Mouse (Mus musculus) forebrain, embryonic 12.5 days (tissue): Measurements from ENCODE around the gene Ulbp1. TPM values are rescaled to one million over a fixed set of nuclear protein-coding genes. Genes with fewer than 3 reads are reported as not detected.
"Not testable (repeated sequence)": the region's sequence is repeated elsewhere in the genome, so short reads cannot be mapped to it uniquely, and the experiment has no call there.

Experiments
- ATAC-seq: fragments of 200-750 bp; cut with Nextera tagmentation; 2 replicates; pipeline ENCODE4 v1.8.0; 2017; ENCODE audit warnings: moderate TSS enrichment; ENCODE audit not compliant: low FRiP score
- H3K27ac ChIP-seq: fragments of 300-500 bp; sonication (generic); 2 replicates; pipeline ENCODE4 v1.5.1; 2016; ENCODE audit warnings: mild to moderate bottlenecking
- H3K27me3 ChIP-seq: fragments of 300-500 bp; sonication (generic); 2 replicates; pipeline ENCODE4 v1.6.1; 2016; ENCODE audit warnings: mild to moderate bottlenecking
- H3K36me3 ChIP-seq: fragments of 300-500 bp; sonication (generic); replicated peaks from 2 replicates; pipeline ENCODE4 v1.6.1; 2016; ENCODE audit warnings: mild to moderate bottlenecking
- H3K4me1 ChIP-seq: fragments of 300-500 bp; sonication (generic); 2 replicates; pipeline ENCODE4 v1.6.1; 2016
- H3K4me2 ChIP-seq: fragments of 300-500 bp; sonication (generic); 2 replicates; pipeline ENCODE4 v1.6.1; 2016; ENCODE audit warnings: mild to moderate bottlenecking, moderate library complexity
- H3K4me3 ChIP-seq: fragments of 300-500 bp; sonication (generic); replicated peaks from 2 replicates; pipeline ENCODE4 v1.5.1; 2016; ENCODE audit warnings: mild to moderate bottlenecking
- H3K9ac ChIP-seq: fragments of 300-500 bp; sonication (generic); 2 replicates; pipeline ENCODE4 v1.6.1; 2016; ENCODE audit warnings: mild to moderate bottlenecking
- H3K9me3 ChIP-seq: fragments of 300-500 bp; sonication (generic); 2 replicates; pipeline ENCODE4 v1.6.1; 2016
- WGBS: fragments of 180-500 bp; shearing (Covaris S2); methylation state at CpG from one replicate; pipeline ENCODE4 v1.1.7; 2016; 5-methylcytosine and 5-hydroxymethylcytosine counted together
- polyA plus RNA-seq: library from polyadenylated mRNA; unstranded; fragments of >200 nt; fragmentation: Nextera tagmentation; extraction: Ambion mirVana; gene quantifications from 2 replicates; pipeline ENCODE4 v1.2.1, GENCODE M21; 2016

Gene Ulbp1
- polyA plus RNA-seq: 0.82 and 1.1 TPM in 2 replicates

GRCm38 (mm10) chr10:7473197-7473889 lies at the start of gene Ulbp1:
Gene Ulbp1 (minus strand): TSS chr10:7473638.
- H3K27ac ChIP-seq: no peak within 1 kb of the TSS
- WGBS: 77% methylated on average over 13 of the region's 13 CpGs
- no peak within 1 kb of the TSS for H3K4me2 ChIP-seq
- no peak for ATAC-seq
- H3K27me3 ChIP-seq: no peaks in the 10 kb centered on the region
- H3K4me3 ChIP-seq: no peak within 1 kb of the TSS
- no peaks in the 10 kb centered on the region for H3K36me3 ChIP-seq
- no peaks in the 10 kb centered on the region for H3K9me3 ChIP-seq
- peaks cover 4% of the 10 kb centered on the region; the same call in 1 of the 2 replicates for H3K4me1 ChIP-seq
- no peak within 1 kb of the TSS for H3K9ac ChIP-seq

DNA sequence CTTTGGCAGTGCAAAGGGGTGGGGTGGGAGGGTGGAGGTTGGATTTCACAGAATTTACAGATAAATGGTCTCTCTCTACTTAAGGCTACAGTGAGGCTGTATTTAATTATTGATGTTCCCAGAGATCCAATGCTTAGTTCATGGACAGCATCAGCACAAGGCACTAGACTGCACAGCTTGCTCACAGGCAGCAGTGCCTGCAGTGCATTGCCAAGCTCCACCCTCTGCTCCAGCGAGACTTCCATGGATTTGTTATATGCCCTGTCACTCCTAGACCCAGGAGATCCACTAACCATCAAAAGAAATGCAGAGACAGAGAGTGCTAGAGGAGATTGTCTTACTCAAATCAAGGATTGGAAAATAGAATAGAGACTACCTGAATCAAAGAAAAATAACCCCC lies 24.7 kb upstream of the Ulbp1 start:
- not testable (repeated sequence) for H3K9me3 ChIP-seq, H3K27me3 ChIP-seq, H3K4me3 ChIP-seq, H3K4me2 ChIP-seq, H3K4me1 ChIP-seq, ATAC-seq, H3K36me3 ChIP-seq, H3K9ac ChIP-seq, H3K27ac ChIP-seq
- WGBS: 35% methylated on average over 1 of the region's 1 CpGs

DNA sequence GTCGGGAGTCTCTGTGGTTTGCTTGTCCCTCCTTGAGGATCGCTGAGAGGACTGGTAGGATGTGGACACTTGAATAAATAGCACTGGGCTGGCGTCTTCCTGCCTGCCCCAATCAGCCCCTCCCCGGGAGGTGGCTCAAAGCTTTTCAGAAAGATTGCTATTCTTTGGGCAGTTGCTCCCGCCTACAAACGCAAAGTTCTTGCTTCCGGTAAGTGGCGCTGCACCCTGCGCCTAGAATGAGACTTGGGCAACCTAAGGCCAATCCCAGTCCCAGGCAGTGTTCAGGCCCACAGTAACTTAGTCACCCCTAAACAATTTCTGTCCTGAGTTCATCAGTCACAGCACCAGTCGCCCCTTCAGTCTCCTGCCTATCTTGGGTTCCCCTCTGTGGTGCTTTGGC lies 18.9 kb upstream of the Ulbp1 start:
- H3K9me3 ChIP-seq, H3K36me3 ChIP-seq, H3K27ac ChIP-seq, H3K4me1 ChIP-seq, H3K9ac ChIP-seq, H3K4me3 ChIP-seq, ATAC-seq: not testable (repeated sequence)
- H3K4me2 ChIP-seq: peak overlapping the region; percentile 33
- peaks cover 12% of the 10 kb centered on the region for H3K27me3 ChIP-seq
- 7% methylated on average over 10 of the region's 10 CpGs for WGBS

GRCm38 (mm10) chr10:7483650-7484049 lies 10.2 kb upstream of the Ulbp1 start:
- Histone ChIP-seq H3K4me3 (no peak overlapping the region), H3K27me3 (no peaks in the 10 kb centered on the region), H3K4me1 (no peaks in the 10 kb centered on the region), H3K9ac (no peak overlapping the region), H3K36me3 (no peaks in the 10 kb centered on the region), H3K27ac (no peak overlapping the region), H3K9me3 (no peaks in the 10 kb centered on the region), H3K4me2 (no peak overlapping the region)
- ATAC-seq: no peak
- WGBS: 70% methylated on average over 4 of the region's 4 CpGs

DNA sequence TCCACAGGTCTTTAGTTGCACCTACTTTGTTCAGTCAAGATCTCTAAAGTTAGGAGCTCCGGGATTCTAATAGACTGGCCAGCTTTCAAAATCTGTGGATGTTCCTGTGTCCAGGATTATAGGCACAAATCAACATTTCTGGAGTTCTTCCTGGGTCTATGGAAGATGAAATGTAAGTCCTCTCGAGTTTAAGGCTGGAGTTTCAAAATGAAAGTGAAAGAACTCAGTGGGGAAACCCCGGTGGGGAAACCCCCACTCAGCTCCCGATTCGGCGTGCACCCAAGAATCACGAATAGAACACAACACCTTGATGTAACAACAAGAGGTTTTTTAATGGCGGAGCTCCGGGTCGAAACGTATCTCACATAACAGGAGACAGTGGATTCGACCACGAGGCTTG lies 787 bp upstream of the Ulbp1 start:
- H3K9me3 ChIP-seq, H3K36me3 ChIP-seq, H3K27me3 ChIP-seq, H3K4me3 ChIP-seq, H3K4me1 ChIP-seq, ATAC-seq, H3K27ac ChIP-seq, H3K9ac ChIP-seq, H3K4me2 ChIP-seq: not testable (repeated sequence)
- WGBS: 86% methylated on average over 7 of the region's 13 CpGs

DNA sequence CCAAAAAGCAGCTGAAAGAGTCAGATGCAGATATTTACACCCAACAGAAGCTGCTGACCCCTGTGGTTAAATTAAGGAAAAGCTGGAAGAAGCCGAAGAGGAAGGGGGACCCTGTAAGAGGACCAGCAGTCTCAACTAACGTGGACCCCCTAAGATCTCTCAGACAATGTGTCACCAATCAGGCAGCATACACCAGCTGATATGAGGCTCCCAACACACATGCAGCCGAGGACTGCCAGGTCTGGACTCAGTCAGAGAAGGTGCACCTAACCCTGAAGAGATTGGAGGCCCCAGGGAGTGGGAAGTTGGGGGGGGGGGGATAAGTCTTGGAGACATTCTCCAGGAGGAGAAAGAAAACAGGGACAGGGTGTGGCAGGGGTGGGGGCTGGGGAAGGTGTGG lies 1.8 kb downstream of the Ulbp1 start:
- no peak overlapping the region for H3K27ac ChIP-seq
- 66% methylated on average over 3 of the region's 3 CpGs for WGBS
- no peak for ATAC-seq

GRCm38 (mm10) chr10:7470457-7470856 lies 3.0 kb downstream of the Ulbp1 start:
- Histone ChIP-seq H3K36me3 (no peaks in the 10 kb centered on the region), H3K4me2 (peak overlapping the region; percentile 48), H3K27me3 (no peaks in the 10 kb centered on the region), H3K27ac (no peak overlapping the region), H3K4me1 (peaks cover 4% of the 10 kb centered on the region; the same call in 1 of the 2 replicates), H3K4me3 (peak overlapping the region; percentile 11; the same call in 1 of the 2 replicates), H3K9ac (peak overlapping the region; percentile 45; the same call in 1 of the 2 replicates), H3K9me3 (no peaks in the 10 kb centered on the region)
- 15% methylated on average over 7 of the region's 7 CpGs for WGBS
- ATAC-seq: peak; percentile 55; the same call in 1 of the 2 replicates

More for the DNA sequence above, 1.8 kb downstream of the Ulbp1 start:
- Histone ChIP-seq H3K36me3 (no peaks in the 10 kb centered on the region), H3K27me3 (no peaks in the 10 kb centered on the region), H3K4me3 (no peak overlapping the region), H3K4me2 (no peak overlapping the region), H3K9ac (no peak overlapping the region), H3K4me1 (peaks cover 4% of the 10 kb centered on the region; the same call in 1 of the 2 replicates), H3K9me3 (no peaks in the 10 kb centered on the region)

- not testable (repeated sequence) for H3K36me3 ChIP-seq, H3K27ac ChIP-seq, H3K27me3 ChIP-seq, H3K4me1 ChIP-seq, H3K9me3 ChIP-seq
- WGBS: under 1% methylated on average over 7 of the region's 7 CpGs
- Histone ChIP-seq H3K4me2 (peak overlapping the region; percentile 48), H3K4me3 (peak overlapping the region; percentile 11; the same call in 1 of the 2 replicates), H3K9ac (peak overlapping the region; percentile 45; the same call in 1 of the 2 replicates)
- peak; percentile 70; the same call in 1 of the 2 replicates for ATAC-seq
These were observed 3.6 kb downstream of the Ulbp1 start for GRCm38 (mm10) chr10:7469716-7470414.

- H3K36me3 ChIP-seq: no peaks in the 10 kb centered on the region
- H3K27ac ChIP-seq: no peak overlapping the region
- H3K4me1 ChIP-seq: no peaks in the 10 kb centered on the region
- H3K4me3 ChIP-seq: no peak overlapping the region
- ATAC-seq: no peak
- H3K27me3 ChIP-seq: no peaks in the 10 kb centered on the region
- no peak overlapping the region for H3K9ac ChIP-seq
- H3K9me3 ChIP-seq: peaks cover 9% of the 10 kb centered on the region
- H3K4me2 ChIP-seq: no peak overlapping the region
- WGBS: 48% methylated on average over 3 of the region's 3 CpGs
These were observed 11.4 kb downstream of the Ulbp1 start for GRCm38 (mm10) chr10:7462006-7462405.

GRCm38 (mm10) chr10:7438928-7439327 lies 34.5 kb downstream of the Ulbp1 start:
- ATAC-seq: no peak
- 82% methylated on average over 2 of the region's 2 CpGs for WGBS
- H3K4me3 ChIP-seq: no peak overlapping the region
- H3K4me2 ChIP-seq: no peak overlapping the region
- no peaks in the 10 kb centered on the region for H3K4me1 ChIP-seq
- H3K9me3 ChIP-seq: no peaks in the 10 kb centered on the region
- no peaks in the 10 kb centered on the region for H3K36me3 ChIP-seq
- H3K27ac ChIP-seq: no peak overlapping the region
- H3K27me3 ChIP-seq: no peaks in the 10 kb centered on the region
- no peak overlapping the region for H3K9ac ChIP-seq

- Histone ChIP-seq H3K4me2 (peak overlapping the region; percentile 98), H3K4me3 (peak overlapping the region; percentile 59), H3K36me3 (no peaks in the 10 kb centered on the region), H3K9ac (no peak overlapping the region), H3K27ac (no peak overlapping the region), H3K4me1 (peaks cover 27% of the 10 kb centered on the region), H3K9me3 (no peaks in the 10 kb centered on the region), H3K27me3 (peaks cover 43% of the 10 kb centered on the region)
- ATAC-seq: peak; percentile 31; the same call in 1 of the 2 replicates
- 6% methylated on average over 55 of the region's 55 CpGs for WGBS
These were observed 80.0 kb downstream of the Ulbp1 start for GRCm38 (mm10) chr10:7393143-7394035.
